Mouse (Mus musculus) kidney, postnatal 0 days (tissue): Measurements from ENCODE around the gene Slc35a5. TPM values are rescaled to one million over a fixed set of nuclear protein-coding genes. Genes with fewer than 3 reads are reported as not detected.

ENCODE experiments used
- ATAC-seq: fragments of 200-750 bp; cut with Nextera tagmentation; replicated peaks from 2 replicates; pipeline ENCODE4 v1.8.0; 2017; ENCODE audit warnings: low read depth, moderate number of reproducible peaks, moderate TSS enrichment, moderate library complexity; ENCODE audit not compliant: low FRiP score
- DNase-seq: peaks from one replicate; pipeline ENCODE4 v3.0.0-alpha.2; 2016; ENCODE audit warnings: low spot score
- H3K27ac ChIP-seq: fragments of 300-500 bp; sonication (generic); 2 replicates; pipeline ENCODE4 v1.5.1; 2014; ENCODE audit warnings: mild to moderate bottlenecking
- H3K27me3 ChIP-seq: fragments of 300-500 bp; sonication (generic); 2 replicates; pipeline ENCODE4 v1.6.1; 2014; ENCODE audit warnings: low read length, mixed read lengths; ENCODE audit not compliant: insufficient read depth
- H3K36me3 ChIP-seq: fragments of 300-500 bp; sonication (generic); 2 replicates; pipeline ENCODE4 v1.6.1; 2014; ENCODE audit warnings: low read length, mixed read lengths; ENCODE audit not compliant: insufficient read depth
- H3K4me1 ChIP-seq: fragments of 300-500 bp; sonication (generic); replicated peaks from 2 replicates; pipeline ENCODE4 v1.6.1; 2014; ENCODE audit warnings: antibody characterized with exemption, low read length, mixed read lengths; ENCODE audit not compliant: insufficient read depth
- H3K4me2 ChIP-seq: fragments of 300-500 bp; sonication (generic); 2 replicates; pipeline ENCODE4 v1.6.1; 2014; ENCODE audit warnings: mild to moderate bottlenecking, low read length, moderate library complexity, mixed read lengths
- H3K4me3 ChIP-seq: fragments of 300-500 bp; sonication (generic); replicated peaks from 2 replicates; pipeline ENCODE4 v1.5.1; 2014; ENCODE audit warnings: low read depth, low read length
- H3K9ac ChIP-seq: fragments of 300-500 bp; sonication (generic); 2 replicates; pipeline ENCODE4 v1.6.1; 2014; ENCODE audit warnings: low read depth, low read length
- H3K9me3 ChIP-seq: fragments of 300-500 bp; sonication (generic); replicated peaks from 2 replicates; pipeline ENCODE4 v1.6.1; 2016; ENCODE audit warnings: low read length, inconsistent platforms, mixed read lengths
- CTCF ChIP-seq: IDR thresholded peaks from 2 replicates; pipeline ENCODE4 v1.5.1; 2016; ENCODE audit warnings: antibody characterized with exemption, low read depth, mild to moderate bottlenecking, moderate library complexity
- WGBS: fragments of 180-500 bp; shearing (Covaris S2); extraction: QIAGEN DNeasy Blood & Tissue Kit; methylation state at CpG from one replicate; pipeline ENCODE4 v1.1.7; 2014; 5-methylcytosine and 5-hydroxymethylcytosine counted together
- polyA plus RNA-seq: library from polyadenylated mRNA; unstranded; fragments of >200 nt; fragmentation: Nextera tagmentation; extraction: Ambion mirVana; gene quantifications from 2 replicates; pipeline ENCODE4 v1.2.1, GENCODE M21; 2015

Slc35a5 gene
- polyA plus RNA-seq, 1 experiment from 2014 or later: 24.2 TPM

DNA sequence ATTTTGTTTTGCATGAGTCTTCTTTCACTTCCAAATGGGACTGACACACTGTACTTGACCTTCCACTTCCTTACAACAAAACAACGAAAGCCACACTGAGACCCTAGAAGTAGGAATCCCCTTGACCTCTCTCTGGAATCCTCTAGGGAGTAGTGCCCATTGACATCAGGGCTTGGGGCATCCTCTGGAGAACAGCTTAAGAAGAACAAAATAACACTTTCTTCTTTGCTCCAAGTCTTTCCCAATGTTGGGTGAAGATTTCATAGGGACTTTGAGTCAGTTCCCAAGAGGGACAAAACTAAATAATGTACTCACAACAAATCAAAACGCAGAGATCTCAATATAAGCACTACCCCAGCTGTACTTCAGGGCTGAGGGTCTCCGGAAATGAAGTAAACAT lies 39.7 kb downstream of the Slc35a5 start:
- WGBS: 76% methylated on average over 3 of the region's 3 CpGs
- Histone ChIP-seq H3K9ac (no peak overlapping the region), H3K27me3 (no peaks in the 10 kb centered on the region), H3K4me1 (no peaks in the 10 kb centered on the region), H3K9me3 (no peaks in the 10 kb centered on the region), H3K27ac (no peak overlapping the region), H3K4me2 (no peak overlapping the region), H3K36me3 (no peaks in the 10 kb centered on the region), H3K4me3 (no peak overlapping the region)
- DNase-seq (no peak), ATAC-seq (no peak)
- TF ChIP-seq CTCF: no peak

DNA sequence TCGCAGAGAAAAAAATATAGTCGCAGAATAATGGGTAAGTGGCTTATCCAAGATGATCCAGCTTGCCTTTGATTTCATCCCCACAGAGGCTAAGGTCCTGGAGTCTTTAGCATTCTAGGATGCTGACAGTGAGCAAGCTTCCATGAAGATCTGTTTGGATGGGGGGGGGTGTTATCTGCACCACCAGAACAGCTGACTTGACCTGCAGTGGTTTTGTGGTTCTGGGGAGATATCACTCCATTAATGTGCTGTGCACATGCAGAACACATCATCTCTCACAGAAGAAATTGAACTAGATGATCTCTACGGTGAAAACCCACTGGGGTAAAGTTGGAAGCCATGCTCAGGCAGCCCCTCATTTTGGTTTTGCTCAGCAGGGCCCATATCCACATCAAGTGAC lies 41.3 kb downstream of the Slc35a5 start:
- H3K4me2 ChIP-seq: no peak overlapping the region
- no peaks in the 10 kb centered on the region for H3K36me3 ChIP-seq
- no peaks in the 10 kb centered on the region for H3K27me3 ChIP-seq
- WGBS: 96% methylated on average over 3 of the region's 3 CpGs
- H3K9me3 ChIP-seq: no peaks in the 10 kb centered on the region
- no peak for TF ChIP-seq CTCF
- no peak overlapping the region for H3K27ac ChIP-seq
- no peak for ATAC-seq
- no peak for DNase-seq
- H3K4me1 ChIP-seq: no peaks in the 10 kb centered on the region
- H3K4me3 ChIP-seq: no peak overlapping the region
- H3K9ac ChIP-seq: no peak overlapping the region

DNA sequence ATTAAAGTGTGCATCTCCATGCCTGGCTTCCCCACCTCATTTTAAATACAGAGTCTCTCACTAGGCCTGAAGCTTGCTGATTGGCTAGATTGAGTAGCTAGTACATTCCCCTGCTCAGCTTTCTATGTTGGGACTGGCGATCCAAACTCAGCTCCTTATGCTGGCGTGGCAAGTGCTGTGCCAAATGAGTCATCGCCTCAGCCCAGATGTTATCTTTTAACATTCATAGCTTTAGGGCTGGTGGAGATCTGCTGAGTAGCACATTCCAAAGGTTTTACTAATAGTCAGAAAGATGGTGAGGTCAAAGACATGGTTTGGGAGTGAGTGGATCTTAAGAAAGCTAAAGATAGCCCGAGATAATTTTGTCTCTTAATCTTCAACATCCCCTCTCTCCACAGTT lies 48.0 kb downstream of the Slc35a5 start:
- peak; percentile 59 for DNase-seq
- H3K36me3 ChIP-seq: no peaks in the 10 kb centered on the region
- WGBS: 38% methylated on average over 4 of the region's 4 CpGs
- H3K4me2 ChIP-seq: no peak overlapping the region
- H3K4me1 ChIP-seq: no peaks in the 10 kb centered on the region
- H3K9ac ChIP-seq: no peak overlapping the region
- TF ChIP-seq CTCF: no peak
- no peaks in the 10 kb centered on the region for H3K9me3 ChIP-seq
- no peaks in the 10 kb centered on the region for H3K27me3 ChIP-seq
- peak; percentile 66 for ATAC-seq
- no peak overlapping the region for H3K27ac ChIP-seq
- H3K4me3 ChIP-seq: no peak overlapping the region

DNA sequence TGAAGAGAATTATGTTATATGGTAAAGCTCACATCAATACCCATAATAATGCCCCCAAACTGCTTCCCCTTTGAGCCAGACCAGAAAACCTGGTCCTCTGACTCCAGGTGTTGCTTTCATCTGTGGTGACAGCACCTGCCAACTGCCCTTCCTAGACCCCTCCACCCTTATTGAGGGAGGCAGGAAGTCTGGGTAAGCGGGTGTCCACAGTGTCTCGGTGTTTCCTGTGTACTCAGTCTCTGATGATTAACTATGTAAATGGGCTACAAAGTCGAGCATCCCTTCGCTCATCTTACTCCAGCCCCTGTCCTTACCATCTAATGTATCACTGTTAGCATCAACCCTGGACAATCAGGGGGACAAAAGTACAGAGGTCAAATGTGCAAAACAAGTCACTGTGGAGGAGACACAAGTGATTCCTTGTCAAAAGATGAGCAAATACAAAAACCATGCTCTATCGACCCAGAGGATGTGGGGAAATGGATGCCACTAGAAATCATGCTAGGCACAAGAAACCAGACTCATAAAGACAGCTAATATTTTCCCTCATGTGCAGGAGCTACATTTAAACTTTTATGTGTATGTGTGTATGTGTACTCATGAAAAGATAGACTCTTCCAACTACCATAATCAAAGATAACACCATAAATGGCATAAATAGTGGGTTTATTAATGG lies 50.2 kb downstream of the Slc35a5 start:
- H3K27ac ChIP-seq: no peak overlapping the region
- ATAC-seq: no peak
- no peaks in the 10 kb centered on the region for H3K4me1 ChIP-seq
- no peak overlapping the region for H3K9ac ChIP-seq
- no peaks in the 10 kb centered on the region for H3K27me3 ChIP-seq
- H3K9me3 ChIP-seq: no peaks in the 10 kb centered on the region
- no peak for TF ChIP-seq CTCF
- DNase-seq: no peak
- WGBS: 49% methylated on average over 5 of the region's 5 CpGs
- H3K36me3 ChIP-seq: no peaks in the 10 kb centered on the region
- H3K4me2 ChIP-seq: no peak overlapping the region
- H3K4me3 ChIP-seq: no peak overlapping the region

DNA sequence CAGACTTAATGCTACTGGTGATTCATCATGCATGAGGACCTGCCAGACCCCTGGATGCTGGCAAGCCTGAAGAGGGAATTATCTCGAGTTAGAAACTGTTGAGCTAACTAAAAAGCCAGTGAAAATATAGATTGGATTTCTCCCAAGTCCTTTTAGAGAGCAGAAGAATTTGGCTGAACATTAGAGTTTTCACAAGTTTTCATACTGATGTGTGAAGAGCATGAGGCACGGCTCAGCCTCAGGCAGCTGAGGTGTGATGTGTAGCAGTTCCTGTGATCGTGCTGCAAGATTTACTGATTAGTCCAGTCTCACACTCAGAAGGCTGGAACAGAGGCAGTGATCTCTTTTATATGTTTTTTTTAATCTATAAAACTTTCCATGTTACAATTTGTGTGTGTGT lies 53.5 kb downstream of the Slc35a5 start:
- no peaks in the 10 kb centered on the region for H3K36me3 ChIP-seq

DNA sequence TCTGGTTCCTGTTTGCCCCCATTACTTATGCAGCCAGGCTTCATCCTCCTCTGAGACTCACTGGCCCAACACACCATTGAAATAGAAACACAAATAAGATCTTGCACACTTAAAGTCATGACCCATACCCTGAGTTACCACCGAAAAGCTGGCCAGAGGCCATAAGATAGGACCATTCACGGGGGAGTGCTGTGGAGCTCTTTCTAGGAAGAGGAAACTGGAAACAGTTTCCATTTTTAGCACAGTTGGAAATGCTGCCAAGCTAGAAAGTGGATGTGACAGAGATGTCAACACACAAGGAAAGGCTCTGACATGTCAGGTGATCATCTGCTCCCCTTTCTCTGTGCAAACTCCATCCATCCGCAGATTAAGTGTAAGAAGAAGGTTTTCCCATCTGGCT lies 57.6 kb downstream of the Slc35a5 start:
- ATAC-seq (no peak), DNase-seq (no peak)
- Histone ChIP-seq H3K27ac (no peak overlapping the region), H3K4me3 (no peak overlapping the region), H3K9me3 (no peaks in the 10 kb centered on the region), H3K36me3 (no peaks in the 10 kb centered on the region), H3K4me1 (peaks cover 22% of the 10 kb centered on the region), H3K4me2 (no peak overlapping the region), H3K27me3 (no peaks in the 10 kb centered on the region), H3K9ac (no peak overlapping the region)
- TF ChIP-seq CTCF: no peak
- WGBS: 25% methylated on average over 3 of the region's 3 CpGs

More for the DNA sequence above, 53.5 kb downstream of the Slc35a5 start:
- Histone ChIP-seq H3K4me3 (no peak overlapping the region), H3K27ac (no peak overlapping the region), H3K27me3 (no peaks in the 10 kb centered on the region), H3K4me2 (no peak overlapping the region), H3K9ac (no peak overlapping the region), H3K9me3 (no peaks in the 10 kb centered on the region), H3K4me1 (0 out of 2 replicates have a peak, but pooled peaks cover 5% of the 10 kb centered on the region)
- 35% methylated on average over 3 of the region's 3 CpGs for WGBS
- DNase-seq (no peak), ATAC-seq (no peak)
- TF ChIP-seq CTCF: no peak

DNA sequence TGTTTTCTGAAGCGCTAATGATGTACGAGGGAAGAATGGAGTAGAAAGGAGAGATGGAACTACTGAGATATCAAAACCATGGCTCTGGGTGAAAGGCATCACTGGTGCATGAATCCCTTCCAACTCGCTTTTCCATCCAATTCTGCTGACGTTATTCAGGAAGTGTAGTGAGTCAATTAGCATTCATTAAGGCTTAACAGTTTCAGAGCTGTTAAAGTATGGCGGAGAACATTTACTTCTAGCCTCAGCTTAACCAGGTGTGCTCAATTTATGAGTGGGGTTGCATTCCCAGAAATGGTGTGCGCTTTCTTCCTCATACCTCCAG lies 59.7 kb downstream of the Slc35a5 start:
- TF ChIP-seq CTCF: no peak
- no peaks in the 10 kb centered on the region for H3K9me3 ChIP-seq
- H3K4me1 ChIP-seq: peaks cover 37% of the 10 kb centered on the region
- peak overlapping the region; percentile 18; the same call in 1 of the 2 replicates for H3K4me3 ChIP-seq
- H3K9ac ChIP-seq: no peak overlapping the region
- H3K27ac ChIP-seq: 0 out of 2 replicates have a peak overlapping the region, but pooled peaks have one; percentile 32
- WGBS: 23% methylated on average over 6 of the region's 6 CpGs
- H3K4me2 ChIP-seq: peak overlapping the region; percentile 76
- no peak for DNase-seq
- no peak for ATAC-seq
- H3K27me3 ChIP-seq: no peaks in the 10 kb centered on the region
- no peaks in the 10 kb centered on the region for H3K36me3 ChIP-seq
